9 mouse cellular contexts compared by ENCODE assay signal in the genomic region with DNA sequence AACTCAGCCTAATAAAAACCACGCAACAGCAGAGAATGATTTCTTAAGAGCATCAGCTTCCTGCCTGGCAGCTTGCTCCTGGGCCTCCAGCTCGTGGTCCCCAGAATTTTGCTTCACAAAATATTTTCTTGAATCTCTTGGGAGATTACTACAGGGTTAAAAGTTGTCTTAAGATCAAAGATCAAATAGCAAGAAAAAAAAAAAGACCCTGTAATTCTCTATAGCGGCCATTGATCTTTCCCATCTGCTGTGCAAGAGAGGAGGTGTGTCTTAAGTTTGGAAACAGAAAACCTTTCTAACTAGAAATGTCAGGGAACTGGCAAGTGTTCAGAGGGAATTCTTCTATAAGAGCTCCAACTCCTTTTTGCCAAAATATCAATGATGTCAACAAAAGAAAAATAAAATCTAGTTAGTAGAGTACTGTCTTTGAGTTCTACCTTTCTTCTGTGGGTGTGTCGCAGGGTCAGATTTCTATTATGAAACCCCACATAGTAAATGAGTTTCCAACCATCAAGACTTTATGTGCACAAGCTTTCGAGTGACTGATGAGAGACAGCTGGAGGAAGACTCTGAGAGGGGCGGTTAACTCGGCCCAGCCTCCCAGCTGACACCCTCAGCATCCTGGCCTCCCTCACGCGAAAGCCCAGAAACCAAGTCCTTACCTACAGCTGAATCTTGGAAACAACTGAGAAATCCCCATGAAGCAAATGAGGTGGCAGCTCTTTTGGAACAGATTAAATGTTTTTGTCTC. TPM values are rescaled to one million over a fixed set of nuclear protein-coding genes. Genes with fewer than 3 reads are reported as not detected.
A peak's percentile ranks its signal among the peaks of the same experiment; 100 is the strongest.
DNase-seq lines count a peak whose midpoint lies in the region; ATAC-seq and TF ChIP-seq lines count a peak whose summit lies in the region.
"Had no signal": no experiment of that assay in that cellular context is flagged by ENCODE, and none has a peak within 500 bp of the region (broad histone marks: within the 10 kb centered on the region; RNA-seq: fewer than 3 reads in every experiment).

No protein-coding gene starts in this region.

- no peak overlapping the region for H3K9ac ChIP-seq in forebrain, embryonic 13.5 days
- H3K9ac ChIP-seq in forebrain, embryonic 12.5 days, result no peak overlapping the region
- H3K9ac ChIP-seq in heart, embryonic 15.5 days, result no peak overlapping the region
- H3K9ac ChIP-seq in limb, embryonic 13.5 days, result no peak overlapping the region

- peaks cover 58% of the 10 kb centered on the region for H3K27me3 ChIP-seq in forebrain, embryonic 13.5 days
- peaks cover 36% of the 10 kb centered on the region for H3K27me3 ChIP-seq in forebrain, embryonic 12.5 days
- H3K27me3 ChIP-seq in C2C12 (ENCODE audit: control insufficient read depth, insufficient read depth, insufficient read length), result no peaks in the 10 kb centered on the region
- no peaks in the 10 kb centered on the region for H3K27me3 ChIP-seq in heart, embryonic 15.5 days
- peaks cover 54% of the 10 kb centered on the region for H3K27me3 ChIP-seq in limb, embryonic 13.5 days

- H3K79me2 ChIP-seq in C2C12 (ENCODE audit: control insufficient read depth, insufficient read depth), result no peaks in the 10 kb centered on the region

- H3K79me3 ChIP-seq in C2C12 (ENCODE audit: low read depth), result no peaks in the 10 kb centered on the region

- 37% methylated on average over 9 of the region's 9 CpGs for WGBS in forebrain, embryonic 13.5 days
- 41% methylated on average over 9 of the region's 9 CpGs for WGBS in forebrain, embryonic 12.5 days
- 61% methylated on average over 9 of the region's 9 CpGs for WGBS in heart, embryonic 15.5 days
- WGBS in limb, embryonic 13.5 days, result 14% methylated on average over 9 of the region's 9 CpGs

- peaks cover 18% of the 10 kb centered on the region for H3K4me1 ChIP-seq in forebrain, embryonic 13.5 days
- peaks cover 15% of the 10 kb centered on the region for H3K4me1 ChIP-seq in forebrain, embryonic 12.5 days
- peaks cover 15% of the 10 kb centered on the region for H3K4me1 ChIP-seq in heart, embryonic 15.5 days (replicated peaks)
- peaks cover 29% of the 10 kb centered on the region for H3K4me1 ChIP-seq in limb, embryonic 13.5 days

- ATAC-seq in forebrain, embryonic 13.5 days, result peak; percentile 66
- no peak; the same call in 1 of the 2 replicates for ATAC-seq in forebrain, embryonic 12.5 days (ENCODE audit: low FRiP score)
- ATAC-seq in heart, embryonic 15.5 days (replicated peaks; ENCODE audit: insufficient number of reproducible peaks, insufficient read depth, low FRiP score, low read depth), result no peak
- ATAC-seq in limb, embryonic 13.5 days (ENCODE audit: low FRiP score, low read depth), result peak; percentile 70; the same call in 1 of the 2 replicates
- no peak for ATAC-seq in megakaryocyte-erythroid progenitor cell, adult 5-6 weeks (replicated peaks; ENCODE audit: low FRiP score, low TSS enrichment, poor library complexity, severe bottlenecking)

- H3ac ChIP-seq in C2C12 (ENCODE audit: control insufficient read depth, insufficient read length, low read depth), result no peak overlapping the region

- no peak for TF ChIP-seq CTCF in C2C12 (IDR thresholded peaks at IDR 0.05; ENCODE audit: control insufficient read depth, insufficient read depth, insufficient read length)

- no peak overlapping the region for H3K4me3 ChIP-seq in forebrain, embryonic 13.5 days
- H3K4me3 ChIP-seq in forebrain, embryonic 12.5 days (replicated peaks), result no peak overlapping the region
- H3K4me3 ChIP-seq in C2C12 (ENCODE audit: insufficient read depth, poor library complexity, severe bottlenecking), result no peak overlapping the region
- H3K4me3 ChIP-seq in heart, embryonic 15.5 days, result no peak overlapping the region
- H3K4me3 ChIP-seq in limb, embryonic 13.5 days, result no peak overlapping the region
- H3K4me3 ChIP-seq: midbrain, embryonic 10.5 days had no signal

- H3K9me3 ChIP-seq in forebrain, embryonic 13.5 days (replicated peaks), result no peaks in the 10 kb centered on the region
- no peaks in the 10 kb centered on the region for H3K9me3 ChIP-seq in forebrain, embryonic 12.5 days
- H3K9me3 ChIP-seq in heart, embryonic 15.5 days (replicated peaks), result no peaks in the 10 kb centered on the region
- H3K9me3 ChIP-seq in limb, embryonic 13.5 days, result no peaks in the 10 kb centered on the region
- H3K9me3 ChIP-seq: midbrain, embryonic 10.5 days had no signal

- no peak overlapping the region for H3K27ac ChIP-seq in forebrain, embryonic 13.5 days
- no peak overlapping the region for H3K27ac ChIP-seq in forebrain, embryonic 12.5 days
- peak overlapping the region; percentile 38; the same call in 1 of the 2 replicates for H3K27ac ChIP-seq in heart, embryonic 15.5 days
- 0 out of 2 replicates have a peak overlapping the region, but pooled peaks have one; percentile 3 for H3K27ac ChIP-seq in limb, embryonic 13.5 days

- no peak overlapping the region for H3K4me2 ChIP-seq in forebrain, embryonic 13.5 days
- no peak overlapping the region for H3K4me2 ChIP-seq in forebrain, embryonic 12.5 days
- no peak overlapping the region for H3K4me2 ChIP-seq in heart, embryonic 15.5 days
- no peak overlapping the region for H3K4me2 ChIP-seq in limb, embryonic 13.5 days (replicated peaks)

- no peak for DNase-seq in layer of hippocampus, adult 11-12 months (ENCODE audit: low spot score)
- DNase-seq in left cerebral cortex, postnatal 14 days (ENCODE audit: low spot score in 2 of 2), result no peak

- H3K36me3 ChIP-seq in forebrain, embryonic 13.5 days (ENCODE audit: poor library complexity, severe bottlenecking), result no peaks in the 10 kb centered on the region
- H3K36me3 ChIP-seq in forebrain, embryonic 12.5 days (replicated peaks), result no peaks in the 10 kb centered on the region
- H3K36me3 ChIP-seq in C2C12 (ENCODE audit: control insufficient read depth, insufficient read depth), result no peaks in the 10 kb centered on the region
- H3K36me3 ChIP-seq in heart, embryonic 15.5 days, result no peaks in the 10 kb centered on the region
- no peaks in the 10 kb centered on the region for H3K36me3 ChIP-seq in limb, embryonic 13.5 days
- H3K36me3 ChIP-seq: midbrain, embryonic 10.5 days had no signal

- intact Hi-C loops in left cerebral cortex, postnatal 14 days (cut with DNase I), result no loop called here

TF ChIP-seq in C2C12, 6 proteins besides CTCF, POLR2A, EP300 and RAD21:
- no peak for TF ChIP-seq MAX (IDR thresholded peaks at IDR 0.05)
- peak; percentile 19 for TF ChIP-seq MYOD1 (IDR thresholded peaks at IDR 0.05; ENCODE audit: control insufficient read depth, insufficient read length, low read depth)

RNA-seq across cellular contexts. Expression of a gene that starts 59.4 kb away (rescaled TPM):
- 13.5 and 13.7 TPM in 2 replicates for polyA plus RNA-seq in forebrain, embryonic 13.5 days (2015; fragmentation: Nextera tagmentation; extraction: Ambion mirVana)
- polyA plus RNA-seq in forebrain, embryonic 12.5 days (2016; fragmentation: Nextera tagmentation; extraction: Ambion mirVana), result 13.5 and 15.8 TPM in 2 replicates
- polyA plus RNA-seq in C2C12 (2012; fragmentation: generic; extraction: Trizol), result 10.6 TPM
- polyA plus RNA-seq in heart, embryonic 15.5 days (2015; fragmentation: Nextera tagmentation; extraction: Ambion mirVana), result 9.1 and 11.1 TPM in 2 replicates
- polyA plus RNA-seq in limb, embryonic 13.5 days (2015; fragmentation: Nextera tagmentation; extraction: Ambion mirVana), result 21.7 and 22.1 TPM in 2 replicates
- 32.2 and 48.9 TPM in 2 replicates for total RNA-seq in megakaryocyte-erythroid progenitor cell, adult 5-6 weeks (2014; fragmentation: Nextera tagmentation)
- total RNA-seq in megakaryocyte-erythroid progenitor cell, adult 5-6 weeks (2017), result 22.6 and 25.8 TPM in 2 replicates
- 10 to 100 TPM; 19.1 to 20.6 TPM for total RNA-seq in left cerebral cortex, postnatal 14 days (2021)

Comparison
In these comparisons a context has a peak if more than half of its experiments do, and no peak if none do; other contexts are left out.
1. ATAC-seq: peak in forebrain, embryonic 13.5 days (single experiment) and limb, embryonic 13.5 days (single experiment); none in forebrain, embryonic 12.5 days (single experiment), heart, embryonic 15.5 days (single experiment) and megakaryocyte-erythroid progenitor cell, adult 5-6 weeks (single experiment).
2. H3K27ac ChIP-seq: peak in heart, embryonic 15.5 days (single experiment) and limb, embryonic 13.5 days (single experiment); none in forebrain, embryonic 13.5 days (single experiment) and forebrain, embryonic 12.5 days (single experiment).